Mouse (Mus musculus): ENCODE data around the gene Arl9. TPM values are rescaled to one million over a fixed set of nuclear protein-coding genes. Genes with fewer than 3 reads are reported as not detected.

Arl9 gene
- polyA plus RNA-seq, 1 experiment, result not detected

DNA sequence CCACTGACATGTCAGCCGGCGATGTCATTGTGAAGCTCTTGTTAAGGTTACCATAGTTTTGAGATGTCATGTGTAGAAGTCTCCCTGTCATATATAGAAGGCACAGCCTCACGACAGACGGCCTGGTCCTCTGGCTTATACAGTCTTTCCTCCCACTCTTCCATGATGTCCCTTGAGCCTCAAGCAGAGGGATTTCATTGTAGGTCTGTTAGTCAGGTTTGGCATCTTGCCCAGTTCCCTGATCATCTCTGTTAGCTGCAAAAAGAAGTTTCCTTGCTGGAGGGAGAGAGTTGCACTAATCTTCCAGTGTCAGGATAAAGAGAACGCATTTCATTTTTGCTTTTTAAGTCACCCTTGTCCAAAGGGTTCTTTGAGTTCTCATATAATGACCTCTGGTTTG is 48.8 kb downstream of the Arl9 start:
- H3K4me1 ChIP-seq (ENCODE audit: control insufficient read depth, insufficient read depth, low read length), result no peaks in the 10 kb centered on the region
- no peak for TF ChIP-seq CTCF (IDR thresholded peaks at IDR 0.05; ENCODE audit: insufficient read depth, low read depth, low read length)
- no peak for TF ChIP-seq POLR2A (IDR thresholded peaks at IDR 0.05; ENCODE audit: insufficient read depth, low read depth, low read length)
- no peak overlapping the region for H3K4me3 ChIP-seq (ENCODE audit: insufficient read depth, low read depth, low read length)
- 84% methylated on average over 5 of the region's 5 CpGs for WGBS
- H3K27ac ChIP-seq (ENCODE audit: insufficient read depth, low read depth, low read length), result no peak overlapping the region

DNA sequence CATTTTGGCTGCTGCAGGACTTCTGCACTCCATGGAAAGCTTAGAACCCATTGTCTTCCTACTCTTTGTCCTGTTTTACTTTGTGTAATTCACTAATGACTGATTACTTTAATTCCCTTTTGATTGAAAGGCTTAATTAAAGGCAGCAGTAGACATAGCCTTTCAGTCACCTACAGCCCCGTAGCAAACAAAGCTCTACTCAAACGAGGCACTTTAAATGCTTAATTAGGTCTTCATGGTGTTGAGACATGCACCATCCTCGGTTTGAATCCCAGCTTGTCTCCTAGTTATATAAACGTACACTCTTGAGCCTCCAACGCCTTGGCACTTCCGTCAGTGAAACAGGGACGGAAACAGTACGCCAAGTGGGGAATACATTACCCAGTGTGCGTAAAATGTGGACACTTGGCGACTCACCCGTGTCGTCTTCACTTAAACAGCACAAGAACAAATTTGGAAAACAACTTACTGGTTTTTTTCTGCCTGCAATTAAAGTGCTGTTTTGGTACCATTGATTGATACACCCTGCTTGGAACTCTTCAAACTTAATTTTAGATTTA is 53.1 kb downstream of the Arl9 start:
- 29% methylated on average over 12 of the region's 12 CpGs for WGBS

More for the DNA sequence above, 53.1 kb downstream of the Arl9 start:
- Histone ChIP-seq H3K4me1 (ENCODE audit: control insufficient read depth, insufficient read depth, low read length) (no peaks in the 10 kb centered on the region), H3K27ac (ENCODE audit: insufficient read depth, low read depth, low read length) (no peak overlapping the region), H3K4me3 (ENCODE audit: insufficient read depth, low read depth, low read length) (no peak overlapping the region)
- TF ChIP-seq POLR2A (IDR thresholded peaks at IDR 0.05; ENCODE audit: insufficient read depth, low read depth, low read length), result no peak
- TF ChIP-seq CTCF (IDR thresholded peaks at IDR 0.05; ENCODE audit: insufficient read depth, low read depth, low read length), result no peak

Other genes with a start within 250 kb of the Arl9 start
- gene Aasdh, start 98.5 kb upstream of the Arl9 start, polyA plus RNA-seq (2012; ENCODE audit: insufficient read depth, insufficient read length, low replicate concordance, missing spikeins), result not detected in 2 replicates
- gene Paics, start 52.7 kb upstream of the Arl9 start, polyA plus RNA-seq (2012; ENCODE audit: insufficient read depth, insufficient read length, low replicate concordance, missing spikeins), result not detected in 2 replicates
- not detected in 2 replicates for gene Ppat, start 52.5 kb upstream of the Arl9 start, polyA plus RNA-seq (2012; ENCODE audit: insufficient read depth, insufficient read length, low replicate concordance, missing spikeins)
- not detected in 2 replicates for gene Srp72, start 29.4 kb upstream of the Arl9 start, polyA plus RNA-seq (2012; ENCODE audit: insufficient read depth, insufficient read length, low replicate concordance, missing spikeins)
- gene Thegl, start 12.0 kb downstream of the Arl9 start, polyA plus RNA-seq (2012; ENCODE audit: insufficient read depth, insufficient read length, low replicate concordance, missing spikeins), result not detected in 2 replicates
- not detected in 2 replicates for gene Hopx, start 111.1 kb downstream of the Arl9 start, polyA plus RNA-seq (2012; ENCODE audit: insufficient read depth, insufficient read length, low replicate concordance, missing spikeins)
- not detected in 2 replicates for gene Spink2, start 207.4 kb downstream of the Arl9 start, polyA plus RNA-seq (2012; ENCODE audit: insufficient read depth, insufficient read length, low replicate concordance, missing spikeins)

All from olfactory bulb, adult 2 months (tissue).